Mouse (Mus musculus) bone marrow, adult 2 months (tissue): ENCODE data around the gene Sbno2.

Experiments
- CTCF ChIP-seq: fragments of 200-500 bp; IDR thresholded peaks from 2 replicates; pipeline ENCODE4 v1.5.1; 2011; ENCODE audit warnings: low read length, control low read depth; ENCODE audit not compliant: control insufficient read depth, insufficient read depth
- POLR2A ChIP-seq: fragments of 200-500 bp; IDR thresholded peaks from 2 replicates; pipeline ENCODE4 v1.6.1; 2011; ENCODE audit warnings: low read depth, mild to moderate bottlenecking, control low read depth, low read length, borderline replicate concordance; ENCODE audit not compliant: control insufficient read depth

- no peak for TF ChIP-seq POLR2A
- no peak for TF ChIP-seq CTCF
Observed at GRCm38 (mm10) chr10:80022164-80022563, 83.2 kb downstream of the Sbno2 start.
